Mouse (Mus musculus): Measurements from ENCODE around the gene Tssk3.

GRCm38 (mm10) chr4:129459726-129460125, 31.1 kb downstream of the Tssk3 start:
- TF ChIP-seq EP300 (IDR thresholded peaks at IDR 0.05; ENCODE audit: low read length) (no peak), JUN (IDR thresholded peaks at IDR 0.05; ENCODE audit: insufficient read depth, low read depth, low read length) (no peak)
